Mouse (Mus musculus): ENCODE measurements around the gene Aanat. TPM values are rescaled to one million over a fixed set of nuclear protein-coding genes. Genes with fewer than 3 reads are reported as not detected.
A peak's percentile ranks its signal among the peaks of the same experiment; 100 is the strongest.
"Not testable (repeated sequence)": the region's sequence is repeated elsewhere in the genome, so short reads cannot be mapped to it uniquely, and the experiment has no call there.

Gene Aanat
- total RNA-seq, 4 experiments from 2014 or later, result not detected

- no peak for DNase-seq (ENCODE audit: low spot score in 2 of 2)
These were observed 41.1 kb downstream of the Aanat start for GRCm38 (mm10) chr11:116627072-116628020.

- peak; percentile 76 to 81 for DNase-seq (ENCODE audit: low spot score in 2 of 2)
These were observed 42.5 kb downstream of the Aanat start for GRCm38 (mm10) chr11:116628712-116629111.

GRCm38 (mm10) chr11:116629472-116629871 lies 43.2 kb downstream of the Aanat start:
- DNase-seq (ENCODE audit: low spot score in 2 of 2), result no peak

- DNase-seq (ENCODE audit: low spot score in 2 of 2), result no peak
These were observed 44.1 kb downstream of the Aanat start for GRCm38 (mm10) chr11:116630171-116630965.

- DNase-seq (ENCODE audit: low spot score in 2 of 2), result no peak
These were observed 46.7 kb downstream of the Aanat start for GRCm38 (mm10) chr11:116632962-116633361.

- not testable (repeated sequence) for DNase-seq (ENCODE audit: low spot score in 2 of 2)
These were observed 50.4 kb downstream of the Aanat start for GRCm38 (mm10) chr11:116636607-116637006.

GRCm38 (mm10) chr11:116641168-116641567 lies 54.9 kb downstream of the Aanat start:
- DNase-seq (ENCODE audit: low spot score in 2 of 2), result no peak

GRCm38 (mm10) chr11:116641731-116642130 lies 55.5 kb downstream of the Aanat start:
- no peak for DNase-seq (ENCODE audit: low spot score in 2 of 2)

GRCm38 (mm10) chr11:116642681-116643578 lies 56.7 kb downstream of the Aanat start:
- DNase-seq (ENCODE audit: low spot score in 2 of 2), result peak; percentile 78

GRCm38 (mm10) chr11:116643579-116644224 lies 57.5 kb downstream of the Aanat start:
- no peak for DNase-seq (ENCODE audit: low spot score in 2 of 2)

- DNase-seq (ENCODE audit: low spot score in 2 of 2), result no peak
These were observed 58.2 kb downstream of the Aanat start for GRCm38 (mm10) chr11:116644225-116645112.

- peak in 1 of 2 experiments; percentile 3 for DNase-seq (ENCODE audit: low spot score in 2 of 2)
These were observed 59.3 kb downstream of the Aanat start for GRCm38 (mm10) chr11:116645446-116646110.

GRCm38 (mm10) chr11:116646136-116646535 lies 59.9 kb downstream of the Aanat start:
- no peak for DNase-seq (ENCODE audit: low spot score in 2 of 2)

- no peak for DNase-seq (ENCODE audit: low spot score in 2 of 2)
These were observed 60.5 kb downstream of the Aanat start for GRCm38 (mm10) chr11:116646771-116647170.

Other genes with a start within 250 kb of the Aanat start
- 10 to 100 TPM; 23.0 to 29.5 (median 24.2) TPM for gene Rnf157, start 173.4 kb upstream of the Aanat start, total RNA-seq (2022)
- 10 to 100 TPM; 35.1 to 63.5 (median 47.7) TPM for gene Ubald2, start 152.3 kb upstream of the Aanat start, total RNA-seq (2022)
- gene Qrich2, start 120.2 kb upstream of the Aanat start, total RNA-seq (2022), result not detected
- 10 to 100 TPM; 10.4 to 12.7 (median 11.5) TPM for gene Prpsap1, start 92.2 kb upstream of the Aanat start, total RNA-seq (2022)
- under 1 TPM; 0.15 to 0.75 (median 0.51) TPM for gene Sphk1, start 55.5 kb upstream of the Aanat start, total RNA-seq (2022)
- 10 to 100 TPM; 22.4 to 27.6 (median 22.5) TPM for gene Ube2o, start 5.0 kb upstream of the Aanat start, total RNA-seq (2022)
- 10 to 100 TPM; 10.6 to 19.9 (median 11.2) TPM for gene Rhbdf2, start 40.6 kb downstream of the Aanat start, total RNA-seq (2022)
- under 1 TPM in 2 of 4 experiments, not detected in 2; 0.29 to 0.51 TPM for gene Prcd, start 67.1 kb downstream of the Aanat start, total RNA-seq (2022)
- 10 to 100 TPM in 2 of 4 experiments, 1 to 10 TPM in 2; 6.4 to 14.4 (median 10.1) TPM for gene Cygb, start 67.9 kb downstream of the Aanat start, total RNA-seq (2022)
- gene St6galnac1, start 189.1 kb downstream of the Aanat start, total RNA-seq (2022), result not detected
- 1 to 10 TPM; 5.4 to 9.4 (median 8.1) TPM for gene Mxra7, start 241.6 kb downstream of the Aanat start, total RNA-seq (2022)

Measured in gastrocnemius, adult 8-10 months (tissue).